Mouse (Mus musculus) bone marrow macrophage, adult 2 months (primary cell): ENCODE results near the gene Bcr.

Experiments used
- CTCF ChIP-seq: IDR thresholded peaks from 2 replicates; pipeline ENCODE4 v1.5.1; 2012; ENCODE audit warnings: low read depth, mild to moderate bottlenecking, low read length, moderate library complexity
- POLR2A ChIP-seq: IDR thresholded peaks from 2 replicates; pipeline ENCODE4 v1.6.1; 2012; ENCODE audit warnings: mild to moderate bottlenecking, low read depth, low read length, borderline replicate concordance

DNA sequence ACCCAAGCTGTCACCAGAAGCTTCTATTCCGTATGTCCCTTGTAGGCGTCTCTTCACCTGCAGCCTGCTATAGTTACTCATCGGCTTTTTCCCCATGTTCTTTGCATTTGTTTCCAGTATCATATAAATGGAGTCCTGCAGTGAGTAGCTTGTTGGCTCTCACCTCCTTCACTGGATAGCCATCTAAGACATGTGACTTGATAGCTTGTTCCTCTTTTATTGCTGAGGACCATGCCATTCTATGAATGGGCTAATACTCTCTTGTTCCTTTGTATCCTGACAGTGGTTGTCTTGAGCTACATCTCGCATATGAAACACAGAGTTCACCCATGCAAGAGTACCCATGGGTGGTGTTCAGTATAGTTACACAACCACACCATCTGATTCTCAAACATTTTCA lies 28.1 kb downstream of the Bcr start:
- TF ChIP-seq CTCF, result no peak
- no peak for TF ChIP-seq POLR2A
